Mouse (Mus musculus): ENCODE results near the gene Dscam. TPM values are rescaled to one million over a fixed set of nuclear protein-coding genes. Genes with fewer than 3 reads are reported as not detected.
"Not testable (repeated sequence)": the region's sequence is repeated elsewhere in the genome, so short reads cannot be mapped to it uniquely, and the experiment has no call there.

Dscam gene
- polyA plus RNA-seq, 1 experiment from 2014 or later: 0.15 TPM

DNA sequence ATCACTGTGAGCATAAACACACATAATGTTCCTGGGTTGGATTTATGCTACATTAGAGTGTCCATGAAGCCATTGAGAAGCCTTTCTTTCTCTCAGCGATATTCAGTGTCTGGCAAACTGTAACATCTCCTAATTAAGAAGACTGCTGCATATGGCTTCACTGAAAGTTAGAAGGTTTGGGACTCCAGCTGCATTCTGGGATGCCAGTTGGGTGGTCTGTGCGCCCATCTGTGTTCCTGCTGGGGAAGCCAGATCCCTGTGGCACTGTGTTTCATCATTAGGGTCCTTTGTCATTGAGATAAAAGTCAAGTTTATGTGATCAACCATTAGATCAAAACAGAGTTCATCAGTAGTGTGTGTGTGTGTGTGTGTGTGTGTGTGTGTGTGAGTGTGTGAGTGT lies 284.7 kb downstream of the Dscam start:
- Histone ChIP-seq H3K9ac (no peak overlapping the region), H3K27ac (no peak overlapping the region), H3K27me3 (replicated peaks) (no peaks in the 10 kb centered on the region), H3K4me3 (replicated peaks) (no peak overlapping the region), H3K4me1 (replicated peaks) (no peaks in the 10 kb centered on the region), H3K9me3 (no peaks in the 10 kb centered on the region), H3K36me3 (no peaks in the 10 kb centered on the region), H3K4me2 (replicated peaks) (no peak overlapping the region)
- WGBS: 54% methylated on average over 2 of the region's 2 CpGs
- no peak for ATAC-seq

- H3K9me3 ChIP-seq; H3K9ac ChIP-seq; H3K27ac ChIP-seq; ATAC-seq; H3K4me2 ChIP-seq (replicated peaks); H3K4me3 ChIP-seq (replicated peaks); H3K27me3 ChIP-seq (replicated peaks); H3K4me1 ChIP-seq (replicated peaks); H3K36me3 ChIP-seq: not testable (repeated sequence)
- 61% methylated on average over 3 of the region's 3 CpGs for WGBS
Measured at GRCm38 (mm10) chr16:96884590-96884989, 286.0 kb downstream of the Dscam start.

DNA sequence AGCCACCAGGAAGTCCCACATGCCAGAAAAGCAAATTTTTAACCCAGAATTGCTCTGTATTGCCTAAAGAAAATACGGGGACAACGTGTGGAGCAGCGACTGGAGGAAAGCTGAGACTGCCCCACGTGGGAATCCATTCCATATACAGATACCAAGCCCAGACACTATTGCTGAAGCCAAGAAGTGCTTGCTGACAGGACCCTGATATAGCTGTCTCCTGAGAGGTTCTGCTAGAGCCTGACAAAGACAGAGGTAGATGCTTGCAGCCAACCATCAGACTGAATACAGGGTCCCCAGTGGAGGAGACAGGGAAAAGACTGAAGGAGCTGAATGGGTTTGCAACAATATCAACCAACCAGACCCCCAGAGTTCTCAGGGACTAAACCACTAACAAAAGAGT lies 293.3 kb downstream of the Dscam start:
- no peak for ATAC-seq
- H3K27me3 ChIP-seq (replicated peaks): no peaks in the 10 kb centered on the region
- H3K36me3 ChIP-seq: no peaks in the 10 kb centered on the region
- 62% methylated on average over 4 of the region's 4 CpGs for WGBS
- H3K27ac ChIP-seq: no peak overlapping the region
- no peak overlapping the region for H3K9ac ChIP-seq
- no peaks in the 10 kb centered on the region for H3K9me3 ChIP-seq
- no peak overlapping the region for H3K4me3 ChIP-seq (replicated peaks)
- no peak overlapping the region for H3K4me2 ChIP-seq (replicated peaks)
- H3K4me1 ChIP-seq (replicated peaks): no peaks in the 10 kb centered on the region

DNA sequence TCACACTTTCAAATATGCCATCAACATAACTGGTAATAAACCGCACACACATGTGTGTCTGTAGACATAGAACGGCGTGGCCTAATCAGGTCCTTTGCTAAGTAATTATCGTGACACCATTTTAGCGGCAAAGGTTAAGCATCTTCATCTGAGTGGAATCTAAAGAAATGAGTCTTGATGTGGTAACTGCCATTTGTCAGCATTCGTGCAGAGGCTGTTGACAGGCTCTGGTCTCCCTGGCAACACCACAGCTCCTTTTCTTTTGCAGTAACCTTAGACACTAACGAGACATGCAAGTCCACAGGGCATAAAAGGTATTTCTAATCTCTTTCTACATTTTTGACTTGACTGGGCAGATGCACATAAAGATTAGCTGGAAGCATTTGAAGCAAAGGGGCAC lies 297.8 kb downstream of the Dscam start:
- Histone ChIP-seq H3K9me3 (no peaks in the 10 kb centered on the region), H3K9ac (no peak overlapping the region), H3K4me1 (replicated peaks) (no peaks in the 10 kb centered on the region), H3K27ac (no peak overlapping the region), H3K4me2 (replicated peaks) (no peak overlapping the region), H3K4me3 (replicated peaks) (no peak overlapping the region), H3K27me3 (replicated peaks) (no peaks in the 10 kb centered on the region), H3K36me3 (no peaks in the 10 kb centered on the region)
- 60% methylated on average over 7 of the region's 7 CpGs for WGBS
- no peak for ATAC-seq

DNA sequence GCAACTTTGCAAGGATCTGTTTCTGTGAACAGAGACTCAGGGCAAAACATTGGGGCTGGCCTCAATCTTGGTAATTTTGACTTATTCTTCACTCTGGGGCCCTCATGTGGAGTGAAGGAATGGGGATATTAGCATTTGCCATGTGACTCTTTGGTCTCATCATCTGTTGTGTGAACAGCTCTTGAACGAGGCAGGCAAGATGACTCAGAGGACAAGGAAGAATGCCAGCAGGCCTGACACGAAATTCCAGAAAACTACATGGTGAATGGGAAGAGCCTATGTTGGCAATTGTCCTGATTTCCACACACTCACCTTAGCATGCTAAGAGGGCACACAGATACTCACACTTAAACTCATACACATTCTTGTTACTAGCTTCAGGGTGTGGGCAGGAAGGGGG lies 313.0 kb downstream of the Dscam start:
- no peaks in the 10 kb centered on the region for H3K9me3 ChIP-seq
- no peaks in the 10 kb centered on the region for H3K4me1 ChIP-seq (replicated peaks)
- no peak overlapping the region for H3K4me2 ChIP-seq (replicated peaks)
- H3K4me3 ChIP-seq (replicated peaks): no peak overlapping the region
- ATAC-seq: no peak
- H3K36me3 ChIP-seq: no peaks in the 10 kb centered on the region
- H3K27ac ChIP-seq: no peak overlapping the region
- no peak overlapping the region for H3K9ac ChIP-seq
- WGBS: 42% methylated on average over 2 of the region's 2 CpGs
- no peaks in the 10 kb centered on the region for H3K27me3 ChIP-seq (replicated peaks)

GRCm38 (mm10) chr16:96855060-96855459 lies 315.5 kb downstream of the Dscam start:
- 75% methylated on average over 4 of the region's 4 CpGs for WGBS

GRCm38 (mm10) chr16:96852383-96852782 lies 318.2 kb downstream of the Dscam start:
- Histone ChIP-seq H3K4me2 (replicated peaks) (no peak overlapping the region), H3K27me3 (replicated peaks) (no peaks in the 10 kb centered on the region), H3K9me3 (no peaks in the 10 kb centered on the region), H3K4me3 (replicated peaks) (no peak overlapping the region), H3K27ac (no peak overlapping the region), H3K4me1 (replicated peaks) (no peaks in the 10 kb centered on the region), H3K36me3 (no peaks in the 10 kb centered on the region), H3K9ac (no peak overlapping the region)
- 21% methylated on average over 4 of the region's 4 CpGs for WGBS
- ATAC-seq: no peak

More at GRCm38 (mm10) chr16:96855060-96855459, 315.5 kb downstream of the Dscam start:
- Histone ChIP-seq H3K36me3 (no peaks in the 10 kb centered on the region), H3K4me3 (replicated peaks) (no peak overlapping the region), H3K9me3 (no peaks in the 10 kb centered on the region), H3K4me1 (replicated peaks) (no peaks in the 10 kb centered on the region), H3K27me3 (replicated peaks) (no peaks in the 10 kb centered on the region), H3K9ac (no peak overlapping the region), H3K4me2 (replicated peaks) (no peak overlapping the region), H3K27ac (no peak overlapping the region)
- ATAC-seq: no peak

GRCm38 (mm10) chr16:96848916-96849315 lies 321.6 kb downstream of the Dscam start:
- Histone ChIP-seq H3K36me3 (no peaks in the 10 kb centered on the region), H3K4me3 (replicated peaks) (no peak overlapping the region), H3K4me2 (replicated peaks) (no peak overlapping the region), H3K27ac (no peak overlapping the region), H3K4me1 (replicated peaks) (no peaks in the 10 kb centered on the region), H3K27me3 (replicated peaks) (no peaks in the 10 kb centered on the region), H3K9me3 (no peaks in the 10 kb centered on the region), H3K9ac (no peak overlapping the region)
- 84% methylated on average over 6 of the region's 6 CpGs for WGBS
- no peak for ATAC-seq

DNA sequence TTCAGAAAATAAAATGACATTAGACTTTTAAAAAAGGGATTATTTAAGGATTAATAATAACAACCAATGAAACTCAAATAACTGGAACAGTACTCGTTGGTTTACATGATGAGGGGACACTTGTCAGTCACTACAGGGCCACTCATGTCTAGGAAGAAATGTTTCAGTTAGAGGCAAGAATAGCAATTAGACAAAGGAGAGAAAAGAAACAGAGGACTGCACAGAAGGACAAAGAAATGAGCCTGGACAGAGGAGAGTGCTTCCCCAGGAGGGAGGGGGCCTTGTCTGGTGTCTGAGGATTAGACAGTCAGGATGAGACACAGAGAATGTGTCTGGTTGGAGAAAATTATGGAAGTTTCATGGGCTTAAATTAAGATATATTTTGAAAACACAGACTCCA lies 324.0 kb downstream of the Dscam start:
- H3K27ac ChIP-seq: no peak overlapping the region
- no peaks in the 10 kb centered on the region for H3K9me3 ChIP-seq
- no peak for ATAC-seq
- WGBS: 58% methylated on average over 1 of the region's 1 CpGs
- no peaks in the 10 kb centered on the region for H3K27me3 ChIP-seq (replicated peaks)
- no peak overlapping the region for H3K4me3 ChIP-seq (replicated peaks)
- H3K4me2 ChIP-seq (replicated peaks): no peak overlapping the region
- H3K36me3 ChIP-seq: no peaks in the 10 kb centered on the region
- no peak overlapping the region for H3K9ac ChIP-seq
- H3K4me1 ChIP-seq (replicated peaks): no peaks in the 10 kb centered on the region

GRCm38 (mm10) chr16:96846113-96846512 lies 324.4 kb downstream of the Dscam start:
- no peak overlapping the region for H3K4me3 ChIP-seq (replicated peaks)
- no peak for ATAC-seq
- no peaks in the 10 kb centered on the region for H3K9me3 ChIP-seq
- no peak overlapping the region for H3K27ac ChIP-seq
- 54% methylated on average over 3 of the region's 3 CpGs for WGBS
- H3K9ac ChIP-seq: no peak overlapping the region
- no peaks in the 10 kb centered on the region for H3K4me1 ChIP-seq (replicated peaks)
- no peaks in the 10 kb centered on the region for H3K36me3 ChIP-seq
- H3K4me2 ChIP-seq (replicated peaks): no peak overlapping the region
- no peaks in the 10 kb centered on the region for H3K27me3 ChIP-seq (replicated peaks)

DNA sequence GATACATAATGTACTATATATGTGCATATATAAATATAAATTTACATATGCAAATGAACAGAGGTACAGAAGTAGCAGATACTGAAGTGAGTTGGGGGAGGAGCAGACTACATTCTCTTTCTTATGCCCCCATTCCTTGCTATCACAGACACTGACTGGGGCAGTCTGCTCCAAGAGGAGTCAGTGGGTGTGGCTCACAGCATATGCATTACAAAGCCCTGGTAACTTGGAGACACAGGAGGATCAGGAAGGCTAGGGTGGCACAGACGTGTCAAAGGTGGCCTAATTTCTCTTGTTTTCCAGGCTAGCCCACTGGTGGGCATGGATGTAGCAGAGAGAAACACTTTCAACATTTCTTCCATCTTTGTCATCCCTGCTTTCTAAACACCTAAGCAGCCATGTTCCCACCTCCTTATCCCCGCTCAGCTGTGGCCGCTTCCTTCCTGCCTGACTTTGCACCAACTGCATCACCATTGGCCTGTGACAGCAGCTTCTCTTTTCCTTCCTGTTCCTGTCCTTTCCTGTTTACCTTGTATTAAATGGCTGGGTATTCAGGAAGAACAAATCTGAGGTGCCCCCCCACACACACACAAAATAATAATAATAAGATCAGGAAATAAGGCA lies 325.0 kb downstream of the Dscam start:
- no peak overlapping the region for H3K4me3 ChIP-seq (replicated peaks)
- no peak overlapping the region for H3K27ac ChIP-seq
- H3K4me2 ChIP-seq (replicated peaks): no peak overlapping the region
- ATAC-seq: no peak
- H3K9ac ChIP-seq: no peak overlapping the region
- no peaks in the 10 kb centered on the region for H3K4me1 ChIP-seq (replicated peaks)
- WGBS: 77% methylated on average over 3 of the region's 3 CpGs
- H3K9me3 ChIP-seq: no peaks in the 10 kb centered on the region
- H3K27me3 ChIP-seq (replicated peaks): no peaks in the 10 kb centered on the region
- H3K36me3 ChIP-seq: no peaks in the 10 kb centered on the region

GRCm38 (mm10) chr16:96843691-96844400 lies 326.7 kb downstream of the Dscam start:
- H3K4me3 ChIP-seq (replicated peaks): no peak overlapping the region
- 73% methylated on average over 9 of the region's 9 CpGs for WGBS
- H3K27me3 ChIP-seq (replicated peaks): no peaks in the 10 kb centered on the region
- no peaks in the 10 kb centered on the region for H3K36me3 ChIP-seq
- no peak overlapping the region for H3K27ac ChIP-seq
- no peaks in the 10 kb centered on the region for H3K9me3 ChIP-seq
- no peak overlapping the region for H3K4me2 ChIP-seq (replicated peaks)
- H3K9ac ChIP-seq: no peak overlapping the region
- no peaks in the 10 kb centered on the region for H3K4me1 ChIP-seq (replicated peaks)
- no peak for ATAC-seq

- Histone ChIP-seq H3K9ac (no peak overlapping the region), H3K27me3 (replicated peaks) (no peaks in the 10 kb centered on the region), H3K9me3 (no peaks in the 10 kb centered on the region), H3K27ac (no peak overlapping the region), H3K36me3 (no peaks in the 10 kb centered on the region), H3K4me3 (replicated peaks) (no peak overlapping the region), H3K4me2 (replicated peaks) (no peak overlapping the region), H3K4me1 (replicated peaks) (no peaks in the 10 kb centered on the region)
- no peak for ATAC-seq
- 79% methylated on average over 3 of the region's 3 CpGs for WGBS
Measured at GRCm38 (mm10) chr16:96842829-96843360, 327.7 kb downstream of the Dscam start.
